Mouse (Mus musculus): ENCODE results near the gene Ttc14. TPM values are rescaled to one million over a fixed set of nuclear protein-coding genes. Genes with fewer than 3 reads are reported as not detected.
A peak's percentile ranks its signal among the peaks of the same experiment; 100 is the strongest.

The Ttc14 gene
- total RNA-seq (2015; ENCODE audit: low replicate concordance) (43.6 and 65.4 TPM in 2 replicates), total RNA-seq (2017; ENCODE audit: low replicate concordance) (114 and 143 TPM in 2 replicates)

DNA sequence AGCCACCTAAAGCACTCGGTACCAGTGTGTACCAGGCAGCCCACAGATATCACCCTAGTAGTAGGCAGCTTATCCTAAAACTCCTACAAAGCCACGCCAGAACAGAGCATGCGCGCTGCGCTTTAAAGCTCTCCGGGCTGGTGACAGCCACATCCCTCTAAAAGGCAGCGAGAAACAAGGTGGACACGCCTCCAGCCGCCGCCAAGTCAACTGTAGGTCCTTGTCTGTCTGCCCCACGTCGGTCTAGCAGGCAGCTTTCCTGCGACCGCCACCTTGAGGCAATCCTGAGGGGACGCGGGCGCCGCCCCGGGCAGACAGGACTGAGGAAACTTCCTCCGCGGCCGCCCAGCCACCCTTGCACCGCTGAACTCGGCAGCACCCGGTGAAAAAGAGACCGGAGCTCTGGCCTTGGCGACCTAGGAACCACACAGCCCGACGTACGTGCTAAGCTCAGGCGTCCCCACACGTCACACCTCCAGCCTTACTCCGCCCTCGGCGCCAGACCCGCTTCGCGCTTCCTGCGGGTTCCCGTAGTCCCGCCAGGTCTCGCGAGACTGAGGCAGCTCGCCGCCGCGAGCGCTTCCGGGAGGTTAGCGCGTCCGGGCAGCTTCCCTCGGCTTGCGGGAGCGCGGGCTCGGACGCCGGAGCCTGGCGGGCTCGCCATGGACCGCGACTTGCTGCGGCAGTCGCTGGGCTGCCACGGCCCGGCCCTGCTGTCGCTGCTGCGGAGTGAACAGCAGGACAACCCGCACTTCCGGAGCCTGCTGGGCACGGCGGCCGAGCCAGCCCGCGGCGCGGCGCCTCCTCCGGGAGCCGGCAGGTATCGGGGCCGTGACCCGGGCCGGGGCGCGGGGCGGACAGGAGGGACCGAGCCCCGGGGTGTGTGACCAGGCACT, at the start of gene Ttc14:
Gene Ttc14 (plus strand): TSS at position 216 of the 896 bp plus-strand sequence.
- ATAC-seq (replicated peaks; ENCODE audit: low FRiP score, poor library complexity, severe bottlenecking), result peak; percentile 97

DNA sequence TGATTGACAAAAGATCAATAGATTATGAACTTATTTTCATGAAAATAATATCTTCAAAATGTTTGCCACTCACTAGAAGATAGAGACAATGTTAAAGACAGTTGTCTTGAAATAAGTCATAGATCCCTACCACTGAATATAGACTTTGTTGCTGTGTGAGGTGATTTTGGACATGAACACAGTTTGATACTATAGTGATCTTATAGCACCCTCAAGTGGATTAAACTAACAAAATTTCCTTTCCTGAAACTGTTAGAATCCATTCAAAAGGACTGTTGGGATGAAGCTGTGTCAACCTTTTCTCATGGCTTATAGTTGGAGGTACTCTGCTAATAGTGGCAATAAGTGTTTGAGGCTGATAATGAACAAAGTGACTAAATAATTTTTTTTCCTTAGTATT, 8.7 kb upstream of the Ttc14 start:
- no peak for ATAC-seq (replicated peaks; ENCODE audit: low FRiP score, poor library complexity, severe bottlenecking)

DNA sequence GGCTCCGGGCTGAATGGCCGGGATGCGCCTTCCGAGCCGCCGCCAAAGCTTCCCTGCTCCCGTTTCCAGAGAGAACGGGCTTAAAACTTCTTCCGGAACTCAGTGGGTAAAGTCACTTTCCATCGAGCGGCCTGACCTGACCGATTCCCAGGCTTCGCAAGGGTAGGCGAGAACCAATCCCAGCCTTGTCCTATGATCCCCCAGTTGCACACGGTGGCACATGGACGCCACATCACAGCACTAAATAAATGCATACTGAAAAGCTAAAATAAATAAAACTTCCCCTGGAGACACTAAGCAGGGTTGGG, 835 bp downstream of the Ttc14 start:
- ATAC-seq (replicated peaks; ENCODE audit: low FRiP score, poor library complexity, severe bottlenecking), result no peak

DNA sequence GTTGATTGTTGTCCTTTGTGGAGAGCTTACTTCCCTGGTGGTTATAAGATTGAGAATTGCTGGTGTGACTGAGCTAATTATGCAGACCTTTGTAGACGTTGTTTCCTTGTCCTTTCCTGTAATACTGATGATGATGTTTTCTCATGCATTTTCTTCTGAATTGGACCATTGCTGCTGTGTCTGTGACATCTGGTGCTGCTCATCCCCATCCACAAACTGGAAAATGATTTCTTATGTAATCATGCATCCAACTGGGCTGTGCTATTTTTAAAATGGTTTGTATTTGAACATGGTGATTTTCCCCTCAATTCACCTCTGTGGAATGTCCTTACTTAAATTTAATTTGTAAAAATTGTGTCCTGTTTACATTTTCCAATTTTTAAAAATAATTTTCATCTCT, 7.5 kb downstream of the Ttc14 start:
- ATAC-seq (replicated peaks; ENCODE audit: low FRiP score, poor library complexity, severe bottlenecking), result no peak

DNA sequence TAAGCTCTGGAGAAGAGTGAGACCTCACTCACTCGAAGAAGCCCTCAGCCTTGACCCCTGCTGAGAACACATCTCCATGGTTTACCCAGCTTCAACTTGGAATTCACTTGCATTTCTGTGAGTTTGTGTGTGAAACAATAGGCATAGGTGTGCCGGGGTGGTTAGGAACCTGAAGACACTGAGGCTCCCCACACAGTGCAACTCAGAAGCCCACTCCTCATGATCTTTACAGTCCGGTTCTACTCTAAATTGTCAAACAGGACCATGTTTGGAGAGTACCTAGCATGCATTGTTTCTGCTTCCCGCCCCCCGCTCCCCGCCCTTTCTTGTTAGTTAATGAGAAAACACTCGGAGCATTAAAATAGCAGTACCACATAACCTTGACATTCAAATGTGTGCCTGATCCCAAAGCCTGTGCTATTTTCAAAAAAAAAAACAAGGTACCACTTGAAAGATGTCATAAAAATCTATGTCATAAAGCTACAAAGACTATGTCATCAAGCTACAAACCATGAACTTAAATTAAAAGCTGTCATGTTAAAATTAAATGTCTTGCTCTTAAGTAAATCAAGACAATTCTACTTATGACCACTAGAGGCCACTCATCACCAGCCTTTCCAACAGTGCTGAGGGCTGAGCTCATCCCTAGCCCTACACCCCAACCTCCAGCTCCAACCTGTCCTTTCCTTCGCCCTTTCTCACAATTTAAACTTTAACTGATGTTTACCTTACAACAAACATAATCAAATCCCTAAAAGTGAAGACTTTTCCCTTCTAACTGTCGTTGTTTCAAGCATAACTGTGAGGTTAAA, 24.7 kb downstream of the Ttc14 start:
- ATAC-seq (replicated peaks; ENCODE audit: low FRiP score, poor library complexity, severe bottlenecking), result peak; percentile 75

DNA sequence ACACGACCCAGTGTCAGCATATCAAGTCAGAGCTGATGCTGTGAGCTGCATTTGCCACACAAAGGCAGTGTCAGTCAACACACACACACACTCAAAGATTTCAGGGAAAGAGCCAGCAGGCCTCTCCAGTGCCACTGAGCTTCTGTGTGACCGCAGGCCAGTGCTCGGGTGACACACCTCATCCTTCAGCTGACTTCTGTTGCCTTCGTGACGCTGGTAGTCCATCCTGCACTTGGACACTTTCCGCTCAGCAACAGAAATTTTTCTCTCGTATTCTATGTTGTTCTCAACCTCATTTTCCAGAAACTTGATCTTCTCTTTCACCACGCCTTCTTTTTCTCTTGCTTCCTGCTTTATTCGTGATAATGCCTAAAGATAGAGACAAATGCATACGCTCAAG, 32.7 kb downstream of the Ttc14 start:
- no peak for ATAC-seq (replicated peaks; ENCODE audit: low FRiP score, poor library complexity, severe bottlenecking)

DNA sequence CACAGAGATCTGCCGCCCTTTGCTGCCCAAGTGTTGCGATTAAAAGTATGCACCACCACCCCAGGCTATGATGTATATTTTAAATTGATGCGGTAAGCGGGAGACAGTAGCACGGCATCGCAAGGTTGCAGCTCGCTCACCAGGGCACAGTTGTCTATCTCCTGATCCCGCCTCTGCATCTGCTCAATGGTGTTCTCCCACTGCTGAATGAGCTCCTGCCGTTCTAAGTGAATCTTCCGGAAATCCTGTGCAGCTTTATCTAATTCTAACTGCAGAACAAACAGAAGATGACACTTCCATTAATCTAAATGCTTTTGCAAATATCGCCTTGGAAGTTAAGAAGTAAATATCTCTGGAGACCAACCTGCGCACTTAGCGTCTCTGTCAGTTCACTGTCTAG, 36.9 kb downstream of the Ttc14 start:
- no peak for ATAC-seq (replicated peaks; ENCODE audit: low FRiP score, poor library complexity, severe bottlenecking)

DNA sequence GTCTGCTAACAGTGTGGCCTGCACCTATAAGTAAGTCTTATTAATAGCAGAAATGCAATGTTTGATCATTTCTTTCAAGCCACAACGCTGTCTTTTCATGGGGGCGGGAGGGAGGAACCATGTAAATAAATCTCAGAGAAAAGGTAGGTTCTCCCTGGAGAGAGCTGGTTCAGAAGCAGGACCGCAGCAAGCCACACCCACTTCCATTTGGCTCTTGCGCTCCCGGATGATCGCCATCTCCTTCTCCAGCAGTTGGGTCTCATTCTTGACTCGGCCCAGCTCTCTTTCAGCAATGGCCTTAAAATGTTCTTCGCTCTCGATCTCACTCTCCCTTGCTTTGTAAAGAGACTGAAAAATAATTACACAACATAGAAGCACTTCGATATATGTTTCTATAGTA, 39.2 kb downstream of the Ttc14 start:
- no peak for ATAC-seq (replicated peaks; ENCODE audit: low FRiP score, poor library complexity, severe bottlenecking)

DNA sequence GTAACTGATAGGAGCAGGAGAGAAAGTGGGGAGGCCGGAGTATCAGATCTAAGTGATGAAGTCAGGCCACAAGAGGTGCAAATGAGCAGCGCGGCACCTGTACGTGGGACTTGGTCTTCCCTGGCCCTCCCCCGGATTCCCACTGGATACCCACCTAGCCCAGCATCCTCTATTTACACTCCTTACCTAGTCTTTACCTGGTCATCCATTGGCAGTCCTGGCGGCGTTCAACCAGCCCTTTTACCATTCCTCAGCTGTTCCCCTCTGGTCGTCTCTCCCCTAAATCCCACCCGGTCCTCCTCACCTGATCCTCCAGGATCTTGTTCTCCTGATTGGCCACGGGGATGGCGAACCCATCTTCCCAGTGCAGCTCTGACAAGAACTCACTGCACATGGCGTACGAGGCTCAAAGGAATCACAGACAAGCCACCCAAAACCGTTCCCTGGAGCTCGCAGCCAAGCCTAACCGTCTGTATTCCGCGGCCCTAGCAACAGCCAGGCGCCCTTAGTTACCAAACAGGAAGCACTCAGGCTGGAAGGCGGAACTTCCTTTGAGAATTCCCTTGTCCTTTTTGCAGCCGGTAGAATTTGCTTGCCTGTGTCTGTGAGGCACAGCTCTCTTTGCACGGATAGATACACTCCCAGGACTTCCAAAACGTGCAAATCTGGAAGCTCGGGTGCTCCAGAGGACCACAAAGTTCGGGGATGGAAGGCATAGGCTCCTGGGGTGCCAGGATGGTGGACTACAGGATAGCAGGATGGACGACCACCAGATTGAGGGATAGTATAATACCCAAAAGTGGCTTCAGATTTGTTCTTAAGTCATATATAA, 44.4 kb downstream of the Ttc14 start, which contains the start of gene Ccdc39:
Gene Ccdc39 (minus strand): TSS at position 510 of the 832 bp plus-strand sequence.
- no peak for ATAC-seq (replicated peaks; ENCODE audit: low FRiP score, poor library complexity, severe bottlenecking)

DNA sequence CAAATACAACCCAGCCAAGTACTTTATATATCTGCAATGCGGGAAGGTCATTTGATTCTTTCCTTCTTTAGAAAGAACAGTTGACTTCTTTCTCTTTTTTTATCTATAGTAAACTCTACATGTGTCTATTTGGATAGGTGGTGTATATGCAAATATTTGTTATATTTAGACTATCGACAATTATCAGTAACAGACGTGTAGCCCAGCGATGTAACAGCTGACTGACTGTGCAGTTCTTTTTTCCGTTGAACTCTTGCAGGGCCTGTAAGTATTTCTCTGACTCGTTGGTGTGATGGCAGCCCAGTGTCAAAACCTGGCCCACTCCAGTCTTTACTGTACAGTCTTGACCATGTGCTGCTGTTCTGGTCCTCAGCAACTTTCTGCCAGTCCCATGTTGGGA, 47.0 kb downstream of the Ttc14 start:
- ATAC-seq (replicated peaks; ENCODE audit: low FRiP score, poor library complexity, severe bottlenecking), result no peak

DNA sequence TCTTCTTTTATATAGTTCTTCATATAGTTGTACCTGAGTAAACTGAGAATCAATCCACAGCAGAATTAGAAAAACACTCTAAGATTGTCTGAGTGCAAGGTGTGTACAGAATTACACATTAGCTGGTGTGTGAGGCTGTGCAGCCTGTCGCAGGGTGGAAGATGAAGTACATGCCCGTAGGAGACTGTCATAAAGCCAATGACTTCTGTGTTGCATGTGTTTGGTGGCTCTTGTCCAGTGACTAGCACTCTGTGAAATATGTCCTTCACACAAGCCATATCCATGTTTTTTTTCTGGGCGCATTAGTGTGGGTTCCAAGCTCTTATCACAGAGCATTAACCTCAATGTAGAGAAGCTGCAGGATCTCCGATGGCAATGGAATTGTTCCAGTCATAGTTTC, 51.2 kb downstream of the Ttc14 start:
- no peak for ATAC-seq (replicated peaks; ENCODE audit: low FRiP score, poor library complexity, severe bottlenecking)

DNA sequence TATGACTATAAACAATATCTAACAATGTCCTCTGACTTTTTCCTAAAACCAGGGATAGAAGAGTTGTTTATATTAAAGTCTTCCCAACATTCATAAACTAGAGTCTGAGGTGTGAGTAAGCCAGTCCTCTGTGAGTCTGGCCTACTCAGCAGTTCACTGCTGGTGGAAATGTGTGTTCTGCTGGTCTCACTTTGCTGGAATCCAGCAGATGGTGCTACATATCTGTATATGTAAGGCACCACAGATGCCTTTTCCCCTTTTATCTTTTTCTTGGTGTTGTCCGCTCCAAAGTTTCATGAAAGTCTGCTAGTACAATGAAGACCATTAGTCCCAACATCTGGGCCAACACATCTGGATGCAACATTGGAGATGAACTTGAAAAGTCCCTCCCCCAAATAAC, 53.4 kb downstream of the Ttc14 start:
- no peak for ATAC-seq (replicated peaks; ENCODE audit: low FRiP score, poor library complexity, severe bottlenecking)

DNA sequence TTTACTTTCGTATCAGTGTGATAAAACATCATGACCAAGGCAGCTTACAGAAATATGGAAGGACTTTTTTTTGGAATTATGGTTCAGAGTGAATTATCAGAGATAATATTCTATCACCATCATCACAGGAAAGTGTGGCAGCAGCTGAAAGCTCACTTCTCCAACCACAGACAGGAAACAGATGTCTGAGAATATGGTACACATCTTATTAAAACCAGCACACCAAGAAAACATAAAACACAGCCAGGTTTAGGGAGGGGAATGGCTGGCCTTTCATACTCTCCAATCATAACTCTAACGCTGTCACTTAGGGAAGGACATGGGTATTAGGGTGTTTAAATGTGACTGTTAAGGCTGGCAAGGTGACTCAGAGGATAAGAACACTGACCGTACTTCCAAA, 59.3 kb downstream of the Ttc14 start:
- ATAC-seq (replicated peaks; ENCODE audit: low FRiP score, poor library complexity, severe bottlenecking), result no peak

DNA sequence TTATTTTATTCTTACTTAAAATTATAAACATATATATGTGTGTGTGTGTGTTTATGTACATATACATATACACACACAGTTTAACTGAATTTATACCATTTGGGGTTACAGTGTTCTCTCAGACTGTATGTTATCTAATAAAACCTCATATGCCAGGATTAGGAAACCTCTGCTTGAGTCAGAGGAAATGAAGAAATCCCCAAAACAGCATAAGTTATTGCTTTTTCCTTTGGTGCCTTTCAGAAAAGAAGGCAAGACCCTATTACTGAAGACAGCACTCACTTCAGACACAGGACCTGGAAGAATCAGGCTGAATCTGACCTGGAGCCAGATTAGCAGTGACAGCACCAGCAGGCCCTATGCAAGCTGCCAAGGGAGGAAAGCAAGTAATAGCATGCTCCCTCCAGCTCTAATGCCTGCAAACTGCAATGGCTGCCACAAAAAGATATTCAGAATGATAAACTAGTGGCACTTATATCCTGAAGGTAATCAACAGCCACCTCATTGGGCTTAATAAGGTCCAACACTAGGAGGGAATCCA, 64.4 kb downstream of the Ttc14 start:
- no peak for ATAC-seq (replicated peaks; ENCODE audit: low FRiP score, poor library complexity, severe bottlenecking)

Other genes with a start within 250 kb of the Ttc14 start
- not detected in 2 replicates for gene Ccdc39, start 44.5 kb downstream of the Ttc14 start, total RNA-seq (2015; ENCODE audit: low replicate concordance)
- gene Ccdc39, start 44.5 kb downstream of the Ttc14 start, total RNA-seq (2017; ENCODE audit: low replicate concordance), result 0.26 TPM in 1 of 2 replicates, not detected in the other
- 83.4 and 96.6 TPM in 2 replicates for gene Fxr1, start 220.1 kb downstream of the Ttc14 start, total RNA-seq (2015; ENCODE audit: low replicate concordance)
- 103 and 151 TPM in 2 replicates for gene Fxr1, start 220.1 kb downstream of the Ttc14 start, total RNA-seq (2017; ENCODE audit: low replicate concordance)

Data from erythroid progenitor cell, adult 5-6 weeks (primary cell).